Mouse (Mus musculus): ENCODE measurements around the gene Uba52.
A peak's percentile ranks its signal among the peaks of the same experiment; 100 is the strongest.

The Uba52 gene

GRCm38 (mm10) chr8:70503062-70503750 is 7.4 kb downstream of the Uba52 start:
- peak in 1 of 2 experiments; percentile 50 for DNase-seq (ENCODE audit: low spot score in 2 of 2)

- DNase-seq (ENCODE audit: low spot score in 2 of 2) = no peak
These were observed 8.1 kb downstream of the Uba52 start for GRCm38 (mm10) chr8:70502540-70502939.

GRCm38 (mm10) chr8:70501820-70502529 is 8.6 kb downstream of the Uba52 start:
- no peak for DNase-seq (ENCODE audit: low spot score in 2 of 2)

- no peak for DNase-seq (ENCODE audit: low spot score in 2 of 2)
These were observed 10.0 kb downstream of the Uba52 start for GRCm38 (mm10) chr8:70500386-70501301.

GRCm38 (mm10) chr8:70495771-70496062 is 14.9 kb downstream of the Uba52 start:
- DNase-seq (ENCODE audit: low spot score in 2 of 2) = no peak

- no peak for DNase-seq (ENCODE audit: low spot score in 2 of 2)
These were observed 15.4 kb downstream of the Uba52 start for GRCm38 (mm10) chr8:70495001-70495770.

- no peak for DNase-seq (ENCODE audit: low spot score in 2 of 2)
These were observed 16.1 kb downstream of the Uba52 start for GRCm38 (mm10) chr8:70494416-70494945.

GRCm38 (mm10) chr8:70493692-70494415 is 16.7 kb downstream of the Uba52 start:
- no peak for DNase-seq (ENCODE audit: low spot score in 2 of 2)

GRCm38 (mm10) chr8:70492664-70493640 is 17.6 kb downstream of the Uba52 start, which contains the start of gene Crlf1:
Crlf1 (plus strand) TSS chr8:70493158.
- DNase-seq (ENCODE audit: low spot score in 2 of 2) = no peak

- no peak for DNase-seq (ENCODE audit: low spot score in 2 of 2)
These were observed 19.6 kb downstream of the Uba52 start for GRCm38 (mm10) chr8:70490880-70491495.

GRCm38 (mm10) chr8:70490061-70490879 is 20.3 kb downstream of the Uba52 start:
- DNase-seq (ENCODE audit: low spot score in 2 of 2) = no peak

GRCm38 (mm10) chr8:70489576-70489975 is 21.0 kb downstream of the Uba52 start:
- DNase-seq (ENCODE audit: low spot score in 2 of 2) = no peak

GRCm38 (mm10) chr8:70488931-70489470 is 21.6 kb downstream of the Uba52 start:
- no peak for DNase-seq (ENCODE audit: low spot score in 2 of 2)

GRCm38 (mm10) chr8:70487993-70488796 is 22.4 kb downstream of the Uba52 start:
- DNase-seq (ENCODE audit: low spot score in 2 of 2) = no peak

GRCm38 (mm10) chr8:70486941-70487520 is 23.6 kb downstream of the Uba52 start, which contains the start of gene Tmem59l:
Tmem59l (minus strand) TSS chr8:70487358.
- DNase-seq (ENCODE audit: low spot score in 2 of 2) = peak; percentile 63 to 70

- DNase-seq (ENCODE audit: low spot score in 2 of 2) = no peak
These were observed 24.4 kb downstream of the Uba52 start for GRCm38 (mm10) chr8:70486191-70486681.
